Mouse (Mus musculus) stomach, embryonic 15.5 days (tissue): ENCODE measurements around the gene Vamp3. TPM values are rescaled to one million over a fixed set of nuclear protein-coding genes. Genes with fewer than 3 reads are reported as not detected.
"Not testable (repeated sequence)": the region's sequence is repeated elsewhere in the genome, so short reads cannot be mapped to it uniquely, and the experiment has no call there.

Experiments used
- ATAC-seq: fragments of 200-750 bp; cut with Nextera tagmentation; 2 replicates; pipeline ENCODE4 v1.8.0; 2017; ENCODE audit warnings: low read depth, moderate number of reproducible peaks, moderate TSS enrichment; ENCODE audit not compliant: insufficient read depth, low FRiP score
- H3K27ac ChIP-seq: fragments of 300-500 bp; sonication (generic); 2 replicates; pipeline ENCODE4 v1.5.1; 2015; ENCODE audit warnings: mild to moderate bottlenecking, inconsistent platforms
- H3K27me3 ChIP-seq: fragments of 300-500 bp; sonication (generic); replicated peaks from 2 replicates; pipeline ENCODE4 v1.6.1; 2015; ENCODE audit warnings: inconsistent platforms
- H3K36me3 ChIP-seq: fragments of 300-500 bp; sonication (generic); 2 replicates; pipeline ENCODE4 v1.6.1; 2015; ENCODE audit warnings: inconsistent platforms
- H3K4me1 ChIP-seq: fragments of 300-500 bp; sonication (generic); 2 replicates; pipeline ENCODE4 v1.6.1; 2015; ENCODE audit warnings: inconsistent platforms
- H3K4me2 ChIP-seq: fragments of 300-500 bp; sonication (generic); 2 replicates; pipeline ENCODE4 v1.6.1; 2015; ENCODE audit warnings: mild to moderate bottlenecking, inconsistent platforms
- H3K4me3 ChIP-seq: fragments of 300-500 bp; sonication (generic); replicated peaks from 2 replicates; pipeline ENCODE4 v1.5.1; 2015; ENCODE audit warnings: inconsistent platforms
- H3K9ac ChIP-seq: fragments of 300-500 bp; sonication (generic); 2 replicates; pipeline ENCODE4 v1.6.1; 2015; ENCODE audit warnings: inconsistent platforms
- H3K9me3 ChIP-seq: fragments of 300-500 bp; sonication (generic); 2 replicates; pipeline ENCODE4 v1.6.1; 2016; ENCODE audit warnings: inconsistent platforms
- WGBS: fragments of 180-500 bp; shearing (Covaris S2); methylation state at CpG from one replicate; pipeline ENCODE4 v1.1.7; 2015; 5-methylcytosine and 5-hydroxymethylcytosine counted together
- polyA plus RNA-seq: library from polyadenylated mRNA; unstranded; fragments of >200 nt; fragmentation: Nextera tagmentation; extraction: Ambion mirVana; gene quantifications from 2 replicates; pipeline ENCODE4 v1.2.1, GENCODE M21; 2015

Gene Vamp3
- polyA plus RNA-seq, 1 experiment from 2014 or later = 129 TPM

GRCm38 (mm10) chr4:151044037-151044943, 13.5 kb downstream of the Vamp3 start, which contains the start of gene Per3:
Gene Per3 (minus strand): TSS chr4:151044665.
- under 1% methylated on average over 78 of the region's 79 CpGs for WGBS
- Histone ChIP-seq H3K27ac (no peak within 1 kb of the TSS), H3K27me3 (no peaks in the 10 kb centered on the region), H3K4me2 (peak within 1 kb of the TSS; percentile 97), H3K4me1 (peaks cover 7% of the 10 kb centered on the region; the same call in 1 of the 2 replicates), H3K9me3 (no peaks in the 10 kb centered on the region), H3K36me3 (peaks cover under 1% of the 10 kb centered on the region; the same call in 1 of the 2 replicates), H3K4me3 (peak within 1 kb of the TSS; percentile 57), H3K9ac (peak within 1 kb of the TSS; percentile 52)
- ATAC-seq = peak; percentile 98

- ATAC-seq = no peak
These were observed 14.5 kb downstream of the Vamp3 start for GRCm38 (mm10) chr4:151043281-151043680.

GRCm38 (mm10) chr4:151041506-151041905, 16.3 kb downstream of the Vamp3 start:
- Histone ChIP-seq H3K9me3 (no peaks in the 10 kb centered on the region), H3K9ac (no peak overlapping the region), H3K27me3 (no peaks in the 10 kb centered on the region), H3K4me3 (no peak overlapping the region), H3K27ac (no peak overlapping the region), H3K36me3 (no peaks in the 10 kb centered on the region), H3K4me2 (no peak overlapping the region), H3K4me1 (peaks cover 7% of the 10 kb centered on the region; the same call in 1 of the 2 replicates)
- WGBS = 78% methylated on average over 5 of the region's 5 CpGs
- ATAC-seq = no peak

More at GRCm38 (mm10) chr4:151043281-151043680, 14.5 kb downstream of the Vamp3 start:
- 41% methylated on average over 5 of the region's 5 CpGs for WGBS
- peak overlapping the region; percentile 97 for H3K4me2 ChIP-seq
- H3K9me3 ChIP-seq = no peaks in the 10 kb centered on the region
- no peaks in the 10 kb centered on the region for H3K27me3 ChIP-seq
- no peak overlapping the region for H3K9ac ChIP-seq
- no peaks in the 10 kb centered on the region for H3K36me3 ChIP-seq
- peaks cover 7% of the 10 kb centered on the region; the same call in 1 of the 2 replicates for H3K4me1 ChIP-seq
- H3K4me3 ChIP-seq = peak overlapping the region; percentile 57
- no peak overlapping the region for H3K27ac ChIP-seq

- no peak overlapping the region for H3K4me2 ChIP-seq
- no peak overlapping the region for H3K4me3 ChIP-seq
- no peaks in the 10 kb centered on the region for H3K4me1 ChIP-seq
- H3K9me3 ChIP-seq = no peaks in the 10 kb centered on the region
- no peak overlapping the region for H3K27ac ChIP-seq
- H3K9ac ChIP-seq = no peak overlapping the region
- H3K36me3 ChIP-seq = no peaks in the 10 kb centered on the region
- no peaks in the 10 kb centered on the region for H3K27me3 ChIP-seq
- WGBS = 88% methylated on average over 11 of the region's 11 CpGs
- ATAC-seq = no peak
These were observed 20.0 kb downstream of the Vamp3 start for GRCm38 (mm10) chr4:151037800-151038199.

- H3K27me3 ChIP-seq = no peaks in the 10 kb centered on the region
These were observed 21.2 kb downstream of the Vamp3 start for GRCm38 (mm10) chr4:151036521-151036920.

GRCm38 (mm10) chr4:151027001-151027400, 30.8 kb downstream of the Vamp3 start:
- 54% methylated on average over 6 of the region's 6 CpGs for WGBS
- Histone ChIP-seq H3K9ac (no peak overlapping the region), H3K4me2 (no peak overlapping the region), H3K4me1 (no peaks in the 10 kb centered on the region), H3K36me3 (no peaks in the 10 kb centered on the region), H3K27ac (no peak overlapping the region), H3K4me3 (no peak overlapping the region), H3K27me3 (no peaks in the 10 kb centered on the region), H3K9me3 (no peaks in the 10 kb centered on the region)
- ATAC-seq = no peak

More at GRCm38 (mm10) chr4:151036521-151036920, 21.2 kb downstream of the Vamp3 start:
- H3K9ac ChIP-seq = no peak overlapping the region
- no peaks in the 10 kb centered on the region for H3K9me3 ChIP-seq
- H3K27ac ChIP-seq = no peak overlapping the region
- ATAC-seq = no peak
- no peaks in the 10 kb centered on the region for H3K36me3 ChIP-seq
- no peak overlapping the region for H3K4me2 ChIP-seq
- 88% methylated on average over 7 of the region's 7 CpGs for WGBS
- no peaks in the 10 kb centered on the region for H3K4me1 ChIP-seq
- no peak overlapping the region for H3K4me3 ChIP-seq

GRCm38 (mm10) chr4:151024152-151024551, 33.6 kb downstream of the Vamp3 start:
- no peak for ATAC-seq
- no peaks in the 10 kb centered on the region for H3K4me1 ChIP-seq
- no peaks in the 10 kb centered on the region for H3K36me3 ChIP-seq
- H3K9me3 ChIP-seq = no peaks in the 10 kb centered on the region
- H3K27me3 ChIP-seq = no peaks in the 10 kb centered on the region
- no peak overlapping the region for H3K4me3 ChIP-seq
- no peak overlapping the region for H3K27ac ChIP-seq
- WGBS = 75% methylated on average over 9 of the region's 9 CpGs
- H3K9ac ChIP-seq = no peak overlapping the region
- no peak overlapping the region for H3K4me2 ChIP-seq

GRCm38 (mm10) chr4:151017356-151017755, 40.4 kb downstream of the Vamp3 start:
- not testable (repeated sequence) for H3K27me3 ChIP-seq, H3K4me2 ChIP-seq, H3K4me3 ChIP-seq, H3K36me3 ChIP-seq, H3K27ac ChIP-seq, ATAC-seq, H3K9ac ChIP-seq, H3K4me1 ChIP-seq, H3K9me3 ChIP-seq
- WGBS = 95% methylated on average over 1 of the region's 1 CpGs

GRCm38 (mm10) chr4:151015946-151016345, 41.8 kb downstream of the Vamp3 start:
- Histone ChIP-seq H3K9ac (no peak overlapping the region), H3K27ac (no peak overlapping the region), H3K4me1 (no peaks in the 10 kb centered on the region), H3K9me3 (no peaks in the 10 kb centered on the region), H3K4me3 (no peak overlapping the region), H3K4me2 (no peak overlapping the region), H3K27me3 (no peaks in the 10 kb centered on the region), H3K36me3 (peaks cover 8% of the 10 kb centered on the region; the same call in 1 of the 2 replicates)
- 81% methylated on average over 10 of the region's 10 CpGs for WGBS
- no peak for ATAC-seq

GRCm38 (mm10) chr4:151010316-151010715, 47.4 kb downstream of the Vamp3 start:
- 85% methylated on average over 7 of the region's 7 CpGs for WGBS
- Histone ChIP-seq H3K4me2 (no peak overlapping the region), H3K27ac (no peak overlapping the region), H3K9me3 (no peaks in the 10 kb centered on the region), H3K27me3 (no peaks in the 10 kb centered on the region), H3K36me3 (0 out of 2 replicates have a peak, but pooled peaks cover 4% of the 10 kb centered on the region), H3K4me3 (no peak overlapping the region), H3K9ac (no peak overlapping the region), H3K4me1 (no peaks in the 10 kb centered on the region)
- no peak for ATAC-seq

- no peak for ATAC-seq
- Histone ChIP-seq H3K4me3 (no peak overlapping the region), H3K4me2 (no peak overlapping the region), H3K9ac (no peak overlapping the region), H3K4me1 (no peaks in the 10 kb centered on the region), H3K27ac (no peak overlapping the region), H3K27me3 (no peaks in the 10 kb centered on the region), H3K36me3 (0 out of 2 replicates have a peak, but pooled peaks cover under 1% of the 10 kb centered on the region), H3K9me3 (no peaks in the 10 kb centered on the region)
- WGBS = 61% methylated on average over 6 of the region's 6 CpGs
These were observed 50.8 kb downstream of the Vamp3 start for GRCm38 (mm10) chr4:151006945-151007344.

- Histone ChIP-seq H3K4me3 (no peak overlapping the region), H3K9ac (no peak overlapping the region)
These were observed 52.0 kb downstream of the Vamp3 start for GRCm38 (mm10) chr4:151005656-151006318.

More at GRCm38 (mm10) chr4:151005656-151006318, 52.0 kb downstream of the Vamp3 start:
- ATAC-seq = no peak
- H3K36me3 ChIP-seq = no peaks in the 10 kb centered on the region
- H3K4me2 ChIP-seq = no peak overlapping the region
- H3K27ac ChIP-seq = no peak overlapping the region
- H3K9me3 ChIP-seq = no peaks in the 10 kb centered on the region
- no peaks in the 10 kb centered on the region for H3K27me3 ChIP-seq
- 89% methylated on average over 13 of the region's 13 CpGs for WGBS
- no peaks in the 10 kb centered on the region for H3K4me1 ChIP-seq
